In the genomic region with DNA sequence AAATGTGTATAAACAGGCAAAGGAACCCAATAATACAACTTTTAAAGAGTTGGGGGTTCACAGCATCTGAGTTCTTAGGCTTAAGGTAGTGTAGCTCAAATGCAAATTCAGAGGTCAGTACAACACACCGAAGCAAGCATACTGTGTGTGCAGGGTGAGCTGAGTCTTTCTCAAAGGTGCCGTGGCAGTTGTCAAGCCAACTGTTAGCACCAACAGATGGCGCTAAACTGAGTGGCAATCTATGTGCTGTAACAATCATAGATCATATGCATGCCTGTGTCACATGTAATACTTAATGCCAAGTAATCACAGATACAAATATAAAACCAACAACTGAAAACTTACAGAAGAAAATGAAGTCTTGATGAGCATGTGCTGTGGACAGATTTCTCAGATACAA, we compare ENCODE assay signal across 12 mouse cellular contexts. TPM values are rescaled to one million over a fixed set of nuclear protein-coding genes. Genes with fewer than 3 reads are reported as not detected.
DNase-seq lines count a peak whose midpoint lies in the region; ATAC-seq and TF ChIP-seq lines count a peak whose summit lies in the region.
"Had no signal": no experiment of that assay in that cellular context is flagged by ENCODE, and none has a peak within 500 bp of the region (broad histone marks: within the 10 kb centered on the region; RNA-seq: fewer than 3 reads in every experiment).

No protein-coding gene starts in this region.

- no peak overlapping the region for H3K9ac ChIP-seq in forebrain, embryonic 14.5 days (ENCODE audit: low read length)
- no peak overlapping the region for H3K9ac ChIP-seq in forebrain, embryonic 12.5 days

- H3K4me3 ChIP-seq in forebrain, embryonic 14.5 days (ENCODE audit: low read depth, low read length), result no peak overlapping the region
- no peak overlapping the region for H3K4me3 ChIP-seq in forebrain, embryonic 12.5 days (replicated peaks)
- no peak overlapping the region for H3K4me3 ChIP-seq in bone marrow macrophage, adult 2 months (ENCODE audit: insufficient read depth, low read length)
- H3K4me3 ChIP-seq: midbrain, embryonic 10.5 days had no signal

- no peaks in the 10 kb centered on the region for H3K27me3 ChIP-seq in forebrain, embryonic 14.5 days (replicated peaks; ENCODE audit: control insufficient read depth, insufficient read depth, low read length)
- no peaks in the 10 kb centered on the region for H3K27me3 ChIP-seq in forebrain, embryonic 12.5 days

- no peak overlapping the region for H3K27ac ChIP-seq in forebrain, embryonic 14.5 days (ENCODE audit: low read depth, low read length)
- no peak overlapping the region for H3K27ac ChIP-seq in forebrain, embryonic 12.5 days
- H3K27ac ChIP-seq in bone marrow macrophage, adult 2 months (ENCODE audit: insufficient read depth, low read depth, low read length), result no peak overlapping the region
- H3K27ac ChIP-seq: midbrain, embryonic 10.5 days had no signal

- no peaks in the 10 kb centered on the region for H3K4me1 ChIP-seq in forebrain, embryonic 14.5 days (ENCODE audit: control insufficient read depth, insufficient read depth, low read length)
- H3K4me1 ChIP-seq in forebrain, embryonic 12.5 days, result no peaks in the 10 kb centered on the region
- H3K4me1 ChIP-seq in bone marrow macrophage, adult 2 months (ENCODE audit: control insufficient read depth, insufficient read depth, low read length), result no peaks in the 10 kb centered on the region
- H3K4me1 ChIP-seq: midbrain, embryonic 10.5 days had no signal

- peak; percentile 24 for DNase-seq in forebrain, embryonic 14.5 days (ENCODE audit: low spot score)
- peak; percentile 26 for DNase-seq in lung, postnatal 36 days
- no peak for DNase-seq in lung, postnatal 25 days (ENCODE audit: low spot score)
- peak; percentile 55 for DNase-seq in naive thymus-derived CD4-positive, alpha-beta T cell, adult 2 months (ENCODE audit: low read depth)
- no peak for DNase-seq in left cerebral cortex, adult 9 months (ENCODE audit: low spot score in 2 of 2)
- no peak for DNase-seq in kidney, adult 9 months
- DNase-seq: cerebellum, adult 11-12 months; heart, postnatal 36 days; right cerebral cortex, adult 18-20 months had no signal

- no peak for TF ChIP-seq POLR2A in bone marrow macrophage, adult 2 months (IDR thresholded peaks at IDR 0.05; ENCODE audit: borderline replicate concordance, low read depth, low read length)

- peaks cover 85% of the 10 kb centered on the region for H3K36me3 ChIP-seq in forebrain, embryonic 14.5 days (ENCODE audit: control insufficient read depth, insufficient read depth, low read length)
- H3K36me3 ChIP-seq in forebrain, embryonic 12.5 days (replicated peaks), result peaks cover 69% of the 10 kb centered on the region

- 80% methylated on average over 3 of the region's 3 CpGs for WGBS in forebrain, embryonic 14.5 days
- 78% methylated on average over 3 of the region's 3 CpGs for WGBS in forebrain, embryonic 12.5 days

- TF ChIP-seq CTCF in bone marrow macrophage, adult 2 months (IDR thresholded peaks at IDR 0.05; ENCODE audit: low read depth, low read length), result peak; percentile 7; the same call in 1 of the 2 replicates

- H3K9me3 ChIP-seq in forebrain, embryonic 14.5 days (replicated peaks; ENCODE audit: control insufficient read depth, low read length), result no peaks in the 10 kb centered on the region
- no peaks in the 10 kb centered on the region for H3K9me3 ChIP-seq in forebrain, embryonic 12.5 days
- H3K9me3 ChIP-seq: midbrain, embryonic 10.5 days had no signal

- no peak for ATAC-seq in forebrain, embryonic 14.5 days
- ATAC-seq in forebrain, embryonic 12.5 days (ENCODE audit: low FRiP score), result no peak

- no peak overlapping the region for H3K4me2 ChIP-seq in forebrain, embryonic 14.5 days (ENCODE audit: low read length)
- H3K4me2 ChIP-seq in forebrain, embryonic 12.5 days, result no peak overlapping the region

RNA-seq across cellular contexts. Expression of a gene that starts 48.3 kb away (rescaled TPM):
- 14.6 and 18.9 TPM in 2 replicates for polyA plus RNA-seq in forebrain, embryonic 14.5 days (2014; fragmentation: Nextera tagmentation; extraction: Ambion mirVana)
- polyA plus RNA-seq in forebrain, embryonic 12.5 days (2016; fragmentation: Nextera tagmentation; extraction: Ambion mirVana), result 17.3 and 18.1 TPM in 2 replicates
- 51.3 and 54.7 TPM in 2 replicates for polyA plus RNA-seq in bone marrow macrophage, adult 2 months (2012; ENCODE audit: insufficient read depth, insufficient read length, missing spikeins)

Comparison
In these comparisons a context has a peak if more than half of its experiments do, and no peak if none do; other contexts are left out.
1. DNase-seq: peak in forebrain, embryonic 14.5 days (single experiment), lung, postnatal 36 days (single experiment) and naive thymus-derived CD4-positive, alpha-beta T cell, adult 2 months (single experiment); none in lung, postnatal 25 days (single experiment), left cerebral cortex, adult 9 months (0 of 2) and kidney, adult 9 months (single experiment).